Mouse (Mus musculus): Measurements from ENCODE around the gene Siae.

Siae gene

DNA sequence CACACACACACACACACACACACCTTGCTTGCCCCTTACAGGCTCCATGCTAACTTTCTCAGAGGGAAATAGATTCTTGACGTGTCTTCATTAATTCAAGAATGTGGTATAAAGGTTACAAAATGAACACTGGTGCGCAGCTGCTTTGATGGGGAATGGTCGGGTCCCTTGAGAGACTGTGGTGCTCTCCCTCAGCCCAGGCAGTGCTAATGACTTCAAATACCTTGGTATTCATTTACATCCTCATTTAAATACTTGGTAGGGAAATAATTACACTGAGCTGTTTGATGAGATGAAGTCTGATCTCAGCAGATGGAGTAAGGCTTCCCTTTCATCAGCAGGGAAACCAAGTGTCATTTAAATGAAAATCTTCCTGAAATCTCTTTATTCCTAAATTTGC, 69.6 kb downstream of the Siae start:
- no peak for DNase-seq (ENCODE audit: extremely low read depth, low read depth, low spot score)

DNA sequence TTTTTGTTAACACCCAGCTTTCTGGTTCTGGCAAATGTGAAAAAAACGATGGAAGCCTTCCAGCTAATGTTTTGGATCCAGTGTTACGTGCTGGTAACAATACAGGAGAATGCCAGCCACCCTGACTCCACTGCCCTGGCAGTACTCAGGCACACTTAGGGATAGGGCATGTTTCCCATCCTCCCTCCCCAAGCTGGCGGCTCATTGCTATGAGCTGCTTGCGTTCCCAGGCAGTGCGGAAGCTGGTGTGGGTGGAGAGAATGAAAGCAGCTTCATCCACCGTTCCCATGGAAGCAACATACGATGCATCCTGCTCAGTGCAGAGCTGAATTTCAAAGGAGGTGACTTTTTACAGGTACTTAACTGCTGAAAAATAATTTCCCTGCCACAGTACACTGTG, 70.1 kb downstream of the Siae start:
- DNase-seq (ENCODE audit: extremely low read depth, low read depth, low spot score), result no peak

DNA sequence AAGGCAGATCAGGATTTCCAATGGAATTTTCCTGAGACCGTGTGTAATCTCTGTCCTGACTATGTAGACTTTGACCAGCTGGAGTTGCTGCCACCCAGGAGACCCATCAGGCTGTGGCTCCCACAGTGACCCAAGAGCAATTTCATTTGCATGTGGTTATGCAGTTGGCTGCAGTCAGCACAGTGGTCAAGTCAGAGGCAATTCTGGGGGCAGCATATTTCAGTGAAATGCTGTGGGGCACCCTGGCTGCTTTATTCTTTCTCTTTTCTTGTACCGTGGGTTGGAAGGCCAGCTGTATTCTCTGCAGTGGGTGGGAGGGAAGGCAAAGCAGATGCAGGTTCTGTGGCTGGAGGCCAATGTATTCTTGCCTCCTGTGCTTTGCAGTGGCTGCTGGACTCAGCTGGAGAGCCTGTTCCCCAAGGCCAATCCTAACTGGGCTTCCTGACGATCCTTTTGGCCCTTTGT, 70.6 kb downstream of the Siae start:
- no peak for DNase-seq (ENCODE audit: extremely low read depth, low read depth, low spot score)

DNA sequence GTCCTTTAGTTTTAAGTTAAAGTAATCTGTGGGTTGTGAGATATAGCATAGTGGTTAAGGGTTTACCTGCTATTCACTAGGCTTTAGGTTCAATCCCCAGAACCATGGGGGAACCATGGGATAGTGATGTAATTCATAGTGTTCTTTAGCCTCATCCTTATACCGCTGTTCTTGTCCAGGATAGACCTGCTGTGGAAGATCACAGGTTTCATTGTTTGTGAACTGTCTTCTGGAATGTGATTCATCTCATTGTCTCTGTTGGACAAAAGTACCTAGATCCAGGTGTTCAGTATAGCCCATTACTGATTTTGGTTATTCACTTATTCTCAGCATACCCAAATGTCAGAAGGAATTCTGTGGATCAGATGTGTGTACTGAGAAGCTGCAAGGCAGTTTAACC, 71.8 kb downstream of the Siae start:
- DNase-seq (ENCODE audit: extremely low read depth, low read depth, low spot score), result no peak

DNA sequence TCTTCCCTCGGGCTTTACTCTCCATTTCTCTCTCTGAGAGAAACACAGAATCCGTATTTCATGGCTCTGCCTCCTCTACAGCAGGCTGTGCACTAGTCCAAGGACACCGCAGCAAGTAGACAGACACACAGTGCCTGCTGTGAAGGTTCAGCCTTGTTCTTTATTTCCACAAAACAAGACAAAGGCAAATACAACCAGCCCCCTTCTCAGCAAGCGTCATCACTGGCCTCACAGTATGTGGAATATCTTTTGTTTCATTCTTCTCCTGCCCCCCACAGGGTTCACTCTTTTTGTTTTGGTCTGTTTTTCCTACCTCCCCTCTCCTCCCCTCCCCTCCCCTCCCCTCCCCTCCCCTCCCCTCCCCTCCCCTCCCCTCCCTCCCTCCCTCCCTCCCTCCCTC, 73.1 kb downstream of the Siae start:
- DNase-seq (ENCODE audit: extremely low read depth, low read depth, low spot score), result no peak

DNA sequence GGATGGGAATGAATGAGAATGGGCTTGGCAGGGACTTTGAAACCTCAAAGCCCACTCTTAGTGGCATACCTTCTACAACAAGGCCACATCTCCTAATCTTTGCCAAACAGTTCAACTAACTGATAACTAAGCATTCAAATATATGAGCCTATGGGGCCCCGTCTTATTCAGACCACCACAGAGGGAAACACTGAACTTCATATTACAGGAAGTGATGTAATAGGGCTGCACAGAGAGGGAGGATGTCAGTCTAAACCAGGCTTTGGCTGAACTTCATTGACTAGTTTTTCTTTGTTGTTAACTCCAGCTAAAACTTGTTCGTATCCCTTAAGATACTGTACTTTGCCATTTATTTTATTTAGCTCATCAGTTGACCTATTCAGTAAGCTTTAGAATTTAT, 74.4 kb downstream of the Siae start:
- DNase-seq (ENCODE audit: extremely low read depth, low read depth, low spot score), result no peak

DNA sequence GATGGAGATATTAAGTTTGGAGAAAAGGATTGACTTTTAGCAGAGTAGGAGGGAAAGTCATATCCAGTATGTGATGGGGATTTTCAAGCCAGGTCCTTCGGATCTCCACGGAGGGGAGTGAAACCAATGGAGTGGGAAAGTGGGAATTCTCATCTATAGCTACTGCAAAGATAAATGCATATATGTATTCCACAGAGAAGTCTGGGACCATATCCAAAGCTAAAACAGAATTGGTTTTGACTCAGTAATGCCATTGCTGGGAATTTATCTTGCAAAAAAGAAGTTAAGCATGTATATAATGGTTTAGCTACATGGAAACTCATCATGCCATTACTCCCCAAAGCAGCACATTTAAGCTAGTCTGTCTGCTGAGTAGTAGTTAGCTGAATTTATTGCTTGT, 76.8 kb downstream of the Siae start:
- no peak for DNase-seq (ENCODE audit: extremely low read depth, low read depth, low spot score)

DNA sequence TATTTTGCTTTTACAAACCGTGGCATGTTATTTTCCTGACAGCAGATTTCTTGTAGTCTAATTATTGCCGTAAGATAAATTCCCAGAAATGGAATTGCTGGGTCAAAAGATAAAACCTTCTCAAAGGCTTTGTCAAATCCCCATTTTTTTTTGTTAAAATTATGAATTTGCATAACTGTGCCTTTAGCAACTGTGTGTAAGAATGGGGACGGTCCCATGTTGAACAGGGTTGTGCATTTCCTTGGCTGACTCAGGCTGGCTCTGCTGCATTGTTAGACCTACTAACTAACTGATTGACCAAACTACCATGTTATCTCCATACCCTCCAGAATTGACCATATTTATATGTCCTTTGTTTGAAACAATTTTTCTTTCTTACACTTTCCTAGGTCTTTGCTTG, 78.8 kb downstream of the Siae start:
- DNase-seq (ENCODE audit: extremely low read depth, low read depth, low spot score), result no peak

DNA sequence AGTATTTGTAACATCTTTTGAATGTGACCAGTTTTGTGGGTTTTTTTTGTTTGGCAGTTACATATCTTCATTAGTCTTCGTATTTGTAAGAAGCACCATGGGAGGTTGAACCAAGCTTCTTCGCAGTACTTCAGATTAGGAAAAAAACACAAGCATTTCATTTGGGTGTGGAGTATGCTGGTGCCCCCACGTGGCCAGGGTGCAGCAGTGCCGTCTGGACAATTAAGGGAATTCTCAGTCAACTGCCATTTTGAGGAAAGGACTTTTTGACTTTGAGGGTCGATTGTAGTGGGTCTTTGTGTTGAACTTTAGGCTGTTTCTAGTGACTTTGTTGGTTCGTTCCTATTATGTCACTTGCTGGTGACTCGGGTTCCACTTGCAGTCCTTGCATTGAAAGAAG, 80.8 kb downstream of the Siae start:
- no peak for DNase-seq (ENCODE audit: extremely low read depth, low read depth, low spot score)

DNA sequence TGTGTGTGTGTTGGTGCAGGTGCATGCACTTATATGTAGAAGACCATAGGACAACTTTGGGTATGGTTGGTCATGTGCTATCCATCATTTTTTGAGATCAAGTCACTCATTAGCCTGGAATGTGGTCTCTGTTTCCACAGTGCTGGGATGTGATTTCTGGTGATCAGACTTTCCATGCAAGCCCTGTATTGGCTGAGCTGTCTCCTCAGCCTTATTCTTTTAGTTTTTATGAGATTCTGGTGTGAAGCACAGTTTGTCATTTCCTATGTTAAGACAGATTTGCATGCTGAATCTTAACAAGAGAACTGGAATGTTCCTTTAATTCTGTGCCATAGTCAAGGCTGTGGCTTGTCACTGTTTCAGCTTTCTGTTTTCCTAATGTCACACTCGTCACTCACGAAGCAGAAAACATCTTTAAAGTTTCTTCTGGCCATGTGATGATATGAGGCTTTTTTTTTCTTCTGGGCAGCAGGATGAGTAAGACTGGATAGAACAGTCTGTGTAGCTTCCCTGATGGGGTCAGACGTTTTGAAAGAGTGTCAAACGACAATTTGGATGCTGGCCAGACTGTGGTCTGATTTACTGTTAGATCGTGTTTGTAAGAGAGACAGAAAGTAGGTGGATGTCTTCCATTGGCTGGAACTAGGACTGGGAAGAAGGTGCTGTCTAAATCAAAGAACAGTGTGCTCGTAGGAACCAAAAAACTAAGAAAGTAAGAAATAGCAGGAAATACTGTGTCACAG, 81.5 kb downstream of the Siae start:
- DNase-seq (ENCODE audit: extremely low read depth, low read depth, low spot score), result no peak

DNA sequence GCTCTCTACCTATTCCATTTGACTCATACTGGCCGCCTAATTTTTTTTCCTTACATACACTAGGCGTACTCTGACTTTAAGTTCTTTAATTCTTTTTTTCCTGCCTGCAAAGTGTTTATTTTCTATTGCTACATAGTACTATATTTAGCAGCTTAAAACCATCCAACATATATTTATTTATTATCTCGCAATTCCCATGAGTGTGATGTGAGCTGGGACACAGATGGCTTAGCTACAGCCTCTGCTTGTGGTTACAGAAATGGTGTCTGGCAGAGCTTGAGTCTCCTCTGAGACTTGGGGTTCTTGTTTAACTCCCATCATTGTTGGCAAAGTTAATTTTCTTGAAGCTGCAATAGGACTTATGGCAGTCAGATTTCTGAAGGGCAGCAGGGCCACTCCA, 83.2 kb downstream of the Siae start:
- DNase-seq (ENCODE audit: extremely low read depth, low read depth, low spot score), result no peak

DNA sequence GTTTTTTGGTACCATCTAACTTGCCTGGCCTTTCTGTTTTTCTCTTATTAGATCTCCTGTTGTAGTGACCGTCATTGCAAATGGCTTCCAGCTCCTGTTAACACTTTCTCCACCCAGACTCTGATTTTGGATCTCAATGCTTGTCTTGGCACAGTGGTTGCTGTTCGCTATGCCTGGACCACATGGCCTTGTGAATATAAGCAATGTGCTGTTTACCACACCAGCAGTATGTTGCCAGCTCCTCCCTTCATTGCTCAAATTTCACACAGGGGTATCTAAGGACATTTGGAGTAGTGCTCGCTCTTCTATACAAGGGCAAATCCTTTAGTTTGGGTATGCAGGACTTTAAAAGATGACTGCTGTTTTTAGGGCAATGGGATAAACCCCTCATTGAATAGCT, 90.7 kb downstream of the Siae start:
- DNase-seq (ENCODE audit: extremely low read depth, low read depth, low spot score), result no peak

DNA sequence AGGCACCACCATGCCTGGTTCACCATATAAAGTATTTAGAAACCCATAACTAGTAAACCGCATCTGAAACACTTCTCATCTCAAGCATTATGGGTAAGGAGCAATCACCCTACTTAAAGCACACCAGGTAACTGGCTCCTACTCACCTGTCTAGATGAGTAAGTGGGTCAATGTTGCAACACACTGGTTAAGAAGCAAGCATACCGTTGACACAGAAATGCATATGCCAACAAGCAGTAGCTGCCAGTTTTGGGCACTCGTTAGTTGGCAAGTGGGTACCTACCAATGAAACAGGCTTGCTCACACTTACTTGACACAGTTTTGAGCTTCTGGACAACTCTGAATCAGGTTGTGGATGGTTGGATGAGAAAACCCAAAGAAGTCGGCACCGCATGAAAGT, 95.1 kb downstream of the Siae start:
- peak; percentile 75 for DNase-seq (ENCODE audit: extremely low read depth, low read depth, low spot score)

DNA sequence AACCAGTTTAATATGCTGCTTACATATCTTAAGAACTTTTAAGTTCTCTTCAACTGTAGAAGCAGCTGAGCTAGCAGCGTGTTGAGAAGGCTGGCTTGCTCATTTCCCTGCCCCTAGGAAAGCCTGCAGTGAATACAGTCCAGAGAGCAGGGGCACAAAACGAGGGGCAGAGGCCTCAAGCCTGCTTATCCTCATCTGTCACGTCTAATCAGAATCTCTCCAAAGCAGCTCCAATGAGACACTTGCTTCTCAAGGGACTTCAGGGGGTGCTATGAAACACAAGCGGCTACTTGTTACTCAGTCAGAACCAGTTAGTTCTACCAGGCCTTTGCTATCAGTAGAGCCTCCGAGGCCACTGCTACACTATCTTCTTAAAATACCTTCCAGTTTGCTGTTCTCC, 98.3 kb downstream of the Siae start:
- no peak for DNase-seq (ENCODE audit: extremely low read depth, low read depth, low spot score)

DNA sequence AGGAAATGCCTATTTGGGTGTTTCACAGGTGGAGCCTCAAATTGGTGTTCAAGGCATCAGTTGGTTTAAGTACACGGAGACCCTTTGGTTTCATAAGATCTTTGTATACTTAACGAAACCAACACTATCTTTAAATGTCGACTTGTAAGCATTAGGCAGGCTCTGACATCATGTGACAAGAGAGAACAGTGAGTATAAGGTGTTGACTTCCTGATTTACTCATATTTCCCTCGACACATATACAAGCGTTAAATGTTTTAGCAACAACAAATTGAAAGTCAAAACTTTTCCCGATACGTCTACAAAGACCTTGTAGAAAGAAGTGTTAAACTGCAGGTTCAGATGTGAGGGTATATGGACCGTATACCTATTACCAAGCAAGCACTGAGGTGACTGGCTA, 100.5 kb downstream of the Siae start:
- DNase-seq (ENCODE audit: extremely low read depth, low read depth, low spot score), result no peak

DNA sequence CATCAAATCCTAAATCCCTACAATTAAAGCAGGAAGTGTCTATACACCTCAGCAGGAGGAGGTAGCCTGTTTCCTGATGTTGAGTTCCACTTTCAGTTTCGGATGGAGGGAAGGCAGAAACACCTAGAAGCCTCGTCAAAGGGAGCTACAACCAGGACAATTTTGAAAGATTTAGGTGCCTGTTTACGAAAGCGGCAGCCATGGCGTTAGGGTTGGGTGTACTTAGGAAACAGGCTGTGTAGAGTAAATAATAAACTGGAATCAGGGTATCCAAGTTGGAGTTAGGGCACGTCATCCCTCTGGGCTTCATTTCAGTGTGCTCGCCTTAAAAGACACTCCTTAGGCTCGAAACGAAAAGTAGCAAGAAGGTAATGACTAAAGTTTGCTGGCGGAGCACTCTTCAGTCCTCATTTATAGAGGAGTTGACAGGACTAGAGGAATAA, 101.0 kb downstream of the Siae start:
- DNase-seq (ENCODE audit: extremely low read depth, low read depth, low spot score), result no peak

DNA sequence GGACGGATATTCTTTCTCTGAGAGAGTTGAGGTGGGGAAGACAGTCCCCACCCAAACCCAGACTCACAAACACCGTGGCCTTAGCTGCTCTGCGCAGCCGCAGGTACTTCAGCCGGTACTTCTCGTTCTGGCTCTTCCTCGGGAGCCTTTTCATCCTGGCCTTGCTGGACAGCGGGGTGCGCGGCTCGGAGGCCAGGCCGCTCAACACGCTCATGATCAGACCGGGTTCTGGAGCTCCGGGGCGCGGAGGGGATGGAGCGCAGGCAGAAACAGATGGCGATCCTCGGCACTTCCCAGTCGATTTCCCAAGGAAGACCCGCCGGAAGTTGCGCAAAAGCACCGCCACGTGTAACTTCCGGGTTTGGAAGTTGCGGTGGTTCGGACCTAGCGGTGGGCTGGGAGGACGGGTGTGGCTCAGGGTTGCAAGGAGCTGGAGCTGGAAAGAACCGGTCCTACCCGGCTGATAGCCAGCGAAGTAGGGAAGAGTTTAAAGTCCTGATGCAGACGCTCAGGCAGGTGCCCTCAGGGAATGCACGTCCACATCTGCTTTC, 101.5 kb downstream of the Siae start, which contains the start of gene Tbrg1:
Gene Tbrg1, minus strand, starts transcription at position 382 of the 551 bp plus-strand sequence.
- DNase-seq (ENCODE audit: extremely low read depth, low read depth, low spot score), result peak; percentile 61

DNA sequence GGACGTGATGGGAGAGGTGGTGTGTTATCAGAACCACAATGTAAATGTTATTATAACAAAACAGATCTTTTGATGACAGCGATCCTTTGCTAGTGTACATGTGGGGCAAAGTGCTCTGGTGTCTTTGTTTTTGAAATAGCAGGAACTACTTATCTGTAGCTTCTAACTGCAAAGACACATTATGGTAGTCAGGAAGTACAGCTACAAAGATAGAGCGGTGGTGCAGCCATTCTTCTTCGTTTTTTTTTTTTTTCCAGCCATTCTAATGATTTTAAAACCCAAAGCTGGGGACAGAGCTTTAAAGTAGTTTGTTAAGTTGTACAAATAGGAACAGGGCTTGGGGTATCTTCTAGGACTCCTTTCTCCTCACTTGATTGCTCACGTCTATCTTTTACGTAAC, 103.9 kb downstream of the Siae start:
- DNase-seq (ENCODE audit: extremely low read depth, low read depth, low spot score), result no peak

DNA sequence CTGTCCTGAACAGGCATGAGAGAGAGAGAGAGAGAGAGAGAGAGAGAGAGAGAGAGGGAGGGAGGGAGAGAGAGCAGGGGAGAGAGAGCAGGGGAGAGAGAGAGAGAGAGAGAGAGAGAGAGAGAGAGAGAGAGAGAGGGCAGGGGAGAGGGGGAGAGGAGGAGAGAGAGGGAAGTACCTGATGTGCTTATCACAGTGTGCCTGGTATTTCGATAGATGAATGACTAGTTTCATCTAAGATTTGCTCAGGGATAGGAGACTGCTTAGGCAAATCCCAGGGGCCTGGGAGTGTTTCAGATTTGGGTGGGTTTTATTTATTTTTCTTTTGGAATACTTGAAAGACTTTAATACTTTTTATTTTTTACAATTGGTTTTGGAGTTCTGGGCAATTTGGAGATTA, 107.7 kb downstream of the Siae start:
- no peak for DNase-seq (ENCODE audit: extremely low read depth, low read depth, low spot score)

DNA sequence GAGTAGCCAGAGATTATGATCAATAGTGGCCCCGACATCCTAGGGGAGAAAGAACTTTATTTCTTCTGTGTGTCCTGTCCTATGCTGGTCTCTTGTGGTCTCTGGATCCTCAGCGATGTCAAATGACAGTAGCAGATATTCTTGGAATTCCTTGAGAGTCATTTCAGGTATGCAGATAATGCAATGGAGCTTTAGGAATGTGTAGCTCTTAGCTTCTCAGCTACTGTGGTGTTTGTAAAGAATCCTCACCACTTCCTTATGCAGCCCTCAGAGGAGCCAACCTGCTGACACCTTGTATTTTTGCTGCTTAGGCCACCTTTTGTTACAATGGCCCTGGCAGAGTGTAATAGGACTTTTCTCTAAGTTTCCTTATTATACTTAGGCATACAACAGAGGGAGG, 109.1 kb downstream of the Siae start:
- no peak for DNase-seq (ENCODE audit: extremely low read depth, low read depth, low spot score)

DNA sequence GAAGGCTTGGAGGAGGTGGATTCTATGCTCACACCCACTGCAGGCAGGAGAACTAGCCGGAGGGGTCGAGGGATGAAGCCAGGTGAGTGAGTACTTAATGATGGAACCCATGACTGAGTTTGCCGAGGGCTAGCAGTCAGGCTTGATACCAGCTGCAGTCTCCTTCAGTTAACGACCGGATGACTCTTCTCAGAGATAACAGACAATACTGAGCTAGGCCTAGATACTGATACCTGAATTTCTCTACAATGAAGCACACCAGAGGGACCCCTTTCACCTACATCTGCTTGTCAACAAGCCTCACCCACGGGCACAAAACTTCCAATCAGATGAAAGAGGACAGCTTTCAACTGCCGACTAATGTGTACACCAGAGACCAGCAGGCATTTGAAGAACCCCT, 110.5 kb downstream of the Siae start:
- DNase-seq (ENCODE audit: extremely low read depth, low read depth, low spot score), result no peak

DNA sequence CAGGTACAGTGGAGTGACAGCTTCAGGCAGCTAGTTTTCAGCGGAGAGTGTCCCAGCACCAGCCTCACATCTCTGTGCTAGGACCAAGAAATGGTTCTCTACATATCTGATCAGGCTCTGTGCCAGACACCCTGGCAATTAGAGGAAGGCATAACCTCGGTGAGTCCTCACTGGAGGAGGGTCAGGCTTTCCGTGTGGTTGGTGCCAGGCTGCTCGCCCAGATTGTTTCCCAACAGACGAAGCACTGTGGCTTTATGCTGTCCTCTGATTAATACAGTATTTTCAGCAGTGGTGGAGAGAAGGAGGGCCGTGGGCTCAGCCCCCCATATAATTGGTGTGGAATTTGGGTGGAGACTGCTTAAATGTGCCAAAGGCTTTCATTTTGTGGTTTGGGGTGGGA, 113.6 kb downstream of the Siae start, which contains the start of gene Panx3:
Gene Panx3, minus strand, starts transcription at position 121 of the 400 bp plus-strand sequence.
- peak; percentile 82 for DNase-seq (ENCODE audit: extremely low read depth, low read depth, low spot score)

DNA sequence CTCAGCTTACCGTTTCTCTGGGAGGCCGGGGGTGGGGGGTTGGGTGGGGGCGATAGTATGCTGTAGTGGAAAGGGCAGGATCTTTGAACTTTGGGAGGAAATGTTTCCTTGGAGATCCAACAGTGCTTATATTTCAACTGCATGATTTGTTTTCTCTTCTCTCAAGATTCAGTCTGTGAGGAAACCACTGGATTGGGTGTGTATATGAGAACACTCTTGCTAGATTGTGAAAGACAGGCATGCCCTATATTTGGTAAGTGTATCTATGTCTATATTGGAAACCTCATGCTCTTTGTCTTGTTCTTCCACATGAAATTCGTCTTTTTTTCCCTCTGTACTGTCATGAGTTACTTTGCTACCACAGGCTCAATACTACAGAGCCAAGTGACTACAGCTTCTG, 114.2 kb downstream of the Siae start:
- peak; percentile 68 for DNase-seq (ENCODE audit: extremely low read depth, low read depth, low spot score)

Data from fat pad, adult 2 months (tissue).